Mouse (Mus musculus) stomach, postnatal 0 days (tissue): Measurements from ENCODE around the gene Gng2.

Experiments
- CTCF ChIP-seq: IDR thresholded peaks from 2 replicates; pipeline ENCODE4 v1.5.1; 2016; ENCODE audit warnings: antibody characterized with exemption, low read depth, mild to moderate bottlenecking, moderate library complexity
- EP300 ChIP-seq: optimal IDR thresholded peaks from 2 replicates; pipeline ENCODE3; 2016; ENCODE audit warnings: antibody characterized with exemption

DNA sequence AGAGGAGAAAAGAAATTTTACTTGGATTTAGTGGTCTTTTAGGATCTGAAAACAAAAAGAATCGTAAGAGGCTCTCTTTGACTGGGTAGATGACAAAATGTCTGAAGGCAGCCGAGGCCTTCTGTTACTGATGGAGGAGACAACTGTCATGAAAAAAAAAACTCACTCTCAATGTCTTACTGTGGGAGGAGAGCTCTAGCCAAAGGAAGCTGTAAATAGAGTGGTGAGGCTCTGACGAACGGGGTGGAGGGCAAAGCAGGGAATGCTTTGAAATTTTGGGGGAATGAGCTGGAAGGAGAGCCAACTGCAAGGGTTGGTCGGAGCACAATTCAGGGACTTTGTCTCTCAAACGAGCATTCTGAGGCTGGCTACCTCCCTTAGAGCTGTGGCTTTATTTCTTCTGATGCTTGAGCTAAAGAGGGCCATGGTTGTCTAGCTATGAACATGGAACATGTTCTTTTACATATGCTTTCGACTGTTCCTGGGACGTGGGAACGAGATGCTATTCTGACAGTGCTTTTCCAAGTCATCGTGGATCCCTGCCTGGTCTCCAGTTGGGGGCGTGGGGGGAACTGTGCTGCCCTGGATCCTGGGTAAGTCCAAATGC, 103.1 kb downstream of the Gng2 start:
- TF ChIP-seq CTCF: no peak
- TF ChIP-seq EP300: no peak
